Mouse (Mus musculus) heart, adult 11 months (tissue): ENCODE results near the gene Pecr.

Experiments used
- DNase-seq: peaks from one replicate; pipeline ENCODE4 v3.0.0; 2022

The Pecr gene

DNA sequence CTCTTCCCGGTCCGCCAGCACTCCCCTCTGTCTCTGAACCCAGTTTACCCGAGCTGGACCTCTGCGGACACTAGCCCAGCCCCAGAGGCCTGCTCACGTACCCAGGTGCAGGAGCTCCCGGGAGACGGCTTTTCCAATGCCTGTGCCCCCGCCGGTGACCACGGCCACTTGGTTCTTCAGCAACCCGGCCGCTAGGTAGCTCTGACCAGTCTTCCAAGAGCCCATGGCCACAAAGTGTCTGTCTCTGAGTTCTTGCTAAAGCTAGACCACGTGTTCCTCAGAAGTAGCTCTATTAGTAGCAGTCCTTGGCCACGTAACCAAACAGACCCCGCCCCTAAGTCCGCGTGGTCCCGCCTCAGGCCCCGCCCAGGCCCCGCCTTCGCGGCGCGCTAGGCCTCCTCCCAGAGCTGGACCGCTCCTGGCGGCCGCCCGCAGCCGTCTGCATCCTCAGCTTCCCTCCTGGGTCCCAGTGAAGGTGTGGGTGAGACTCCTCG, at the start of gene Pecr, which contains the start of gene Tmem169:
TSS of gene Pecr (minus strand) at position 323 of the 494 bp plus-strand sequence.
TSS of gene Tmem169 (plus strand) at position 378 of the 494 bp plus-strand sequence.
- DNase-seq, result peak; percentile 99

DNA sequence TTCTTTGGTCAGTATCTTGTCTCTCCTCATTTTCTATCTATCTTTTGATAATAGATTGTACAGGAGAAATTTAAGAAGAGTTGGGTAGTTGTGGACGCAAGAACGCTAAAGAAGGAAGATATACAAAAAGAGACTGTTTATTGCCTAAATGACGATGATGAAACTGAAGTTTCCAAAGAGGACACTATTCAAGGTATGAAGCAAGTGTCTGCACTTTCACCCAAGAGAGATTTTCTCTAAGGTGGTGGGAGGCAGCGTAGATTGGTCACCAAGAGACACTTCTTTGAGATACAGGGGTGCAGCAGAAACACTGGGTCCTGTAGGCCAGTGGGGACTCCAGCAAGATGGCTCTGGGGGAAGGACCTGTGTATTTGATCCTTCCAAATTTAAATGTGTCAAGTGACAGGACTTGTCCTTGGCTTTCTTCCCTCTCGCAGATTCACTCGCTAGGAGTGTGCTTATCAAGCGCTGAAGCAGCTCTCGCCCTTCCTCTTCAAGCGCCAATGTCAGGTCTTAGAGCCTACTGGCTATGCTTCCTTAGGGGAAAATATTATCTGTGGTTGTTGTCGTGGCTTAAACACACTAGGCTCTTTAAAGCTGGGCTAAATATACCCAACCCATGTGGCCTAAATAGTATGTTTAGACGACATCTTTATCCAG, 42.2 kb upstream of the Pecr start:
- DNase-seq, result peak; percentile 94

DNA sequence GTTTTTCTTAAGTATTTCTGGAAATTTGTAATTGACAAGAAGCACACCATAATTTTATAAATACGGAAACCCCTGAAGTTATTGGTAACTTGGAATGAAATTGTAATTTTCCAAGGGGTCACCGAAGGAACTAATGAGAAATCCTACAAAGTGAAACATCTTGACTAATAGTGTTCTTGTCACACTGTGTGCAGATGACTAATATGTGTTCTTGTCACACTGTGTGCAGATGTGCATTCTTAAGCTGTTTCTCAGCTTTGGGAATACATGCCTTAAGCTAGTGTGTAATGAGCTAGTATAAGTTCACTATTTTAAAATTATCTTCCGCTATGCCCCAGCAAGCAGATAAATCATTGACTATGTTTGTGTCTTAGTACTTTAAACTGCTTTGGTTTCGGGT, 39.1 kb upstream of the Pecr start:
- DNase-seq, result peak; percentile 2

DNA sequence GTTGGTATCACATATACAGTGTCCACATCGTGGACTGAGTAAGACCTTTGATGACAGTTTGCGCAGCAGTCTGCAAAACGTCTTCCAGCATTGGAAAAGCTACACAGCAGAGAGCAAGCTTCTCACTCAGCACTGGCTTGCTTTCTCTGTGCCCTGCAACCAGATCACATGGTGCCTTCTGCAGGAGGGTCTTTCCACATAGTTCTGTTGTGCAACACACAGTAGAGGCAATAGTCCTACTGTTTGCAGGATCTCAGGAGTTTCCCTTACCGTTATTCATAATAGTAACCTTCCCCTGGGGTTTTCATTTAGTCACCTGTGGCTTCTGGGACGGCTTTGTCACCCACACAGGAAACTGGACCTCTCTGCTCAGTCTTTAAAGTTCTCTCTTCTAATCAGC, 36.6 kb upstream of the Pecr start:
- peak; percentile 73 for DNase-seq

DNA sequence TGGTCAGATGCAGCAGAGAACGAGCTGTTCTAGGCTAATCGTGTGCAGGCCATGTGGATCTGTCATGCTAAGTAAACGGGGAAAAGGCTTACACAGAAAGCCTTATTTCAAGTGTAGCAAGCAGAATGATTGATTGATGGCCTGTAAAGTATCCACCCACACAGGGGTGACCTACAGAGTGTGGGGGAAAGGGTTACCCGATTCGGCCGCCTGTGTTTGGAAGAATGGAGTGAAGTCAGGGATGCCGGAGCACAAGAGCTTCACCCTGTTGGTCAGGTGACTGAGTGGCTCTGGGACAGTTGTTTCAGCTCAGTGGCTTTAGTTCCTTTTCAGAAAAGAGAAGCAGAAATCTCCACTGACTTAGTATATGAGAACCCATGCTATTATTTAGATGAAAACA, 32.8 kb upstream of the Pecr start:
- peak; percentile 71 for DNase-seq

GRCm38 (mm10) chr1:72316409-72316808, 32.3 kb upstream of the Pecr start:
- peak; percentile 42 for DNase-seq

DNA sequence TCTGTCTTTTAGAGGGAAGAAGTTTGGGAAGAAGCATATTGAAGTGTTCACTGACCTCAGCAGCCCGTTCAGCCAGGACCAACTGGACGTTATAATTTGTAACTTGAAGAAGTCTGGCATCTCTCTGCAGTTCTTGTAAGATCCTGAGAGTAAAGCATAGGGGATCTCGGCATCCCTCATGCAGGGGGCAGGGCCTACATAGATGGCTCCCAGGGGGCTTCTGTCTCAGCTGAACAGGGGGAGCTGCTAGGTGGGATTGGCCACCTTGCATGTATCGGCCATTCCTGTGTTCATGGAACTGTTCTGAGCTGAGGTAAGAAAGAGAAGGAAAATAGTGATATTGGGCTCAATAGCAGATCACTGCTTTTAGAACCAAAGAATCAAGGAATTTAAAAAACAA, 31.3 kb upstream of the Pecr start:
- peak; percentile 81 for DNase-seq

GRCm38 (mm10) chr1:72313399-72314039, 29.4 kb upstream of the Pecr start:
- DNase-seq, result peak; percentile 43

DNA sequence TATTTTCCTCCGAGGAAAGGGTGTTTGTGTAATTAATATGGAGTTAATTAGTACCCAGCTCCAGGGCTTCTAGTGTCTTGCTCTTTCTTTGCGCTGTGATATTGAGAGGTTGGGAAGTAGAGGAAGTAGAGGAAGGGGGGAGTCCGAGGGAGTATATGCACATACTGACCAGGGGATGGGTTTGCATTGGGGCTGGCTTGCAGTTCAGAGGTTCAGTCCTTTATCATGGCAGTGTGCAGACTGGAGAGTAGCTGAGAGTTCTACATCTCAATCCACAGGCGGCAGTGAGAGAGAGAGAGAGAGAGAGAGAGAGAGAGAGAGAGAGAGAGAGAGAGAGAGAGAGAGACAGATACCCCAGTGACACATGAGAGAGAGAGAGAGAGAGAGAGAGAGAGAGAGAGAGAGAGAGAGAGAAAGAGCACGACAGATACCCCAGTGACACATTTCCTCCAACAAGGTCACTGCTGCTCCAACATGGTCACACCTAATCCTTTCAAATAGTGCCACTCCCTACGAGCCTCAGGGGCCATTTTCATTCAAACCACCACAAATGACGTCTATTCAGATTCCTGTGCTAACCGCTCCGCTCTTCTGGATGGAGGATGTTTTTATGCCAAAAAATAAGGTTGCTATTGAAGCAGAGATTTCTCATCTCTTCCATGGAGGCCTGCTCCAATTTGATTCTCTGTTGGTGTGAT, 28.7 kb upstream of the Pecr start:
- no peak for DNase-seq

DNA sequence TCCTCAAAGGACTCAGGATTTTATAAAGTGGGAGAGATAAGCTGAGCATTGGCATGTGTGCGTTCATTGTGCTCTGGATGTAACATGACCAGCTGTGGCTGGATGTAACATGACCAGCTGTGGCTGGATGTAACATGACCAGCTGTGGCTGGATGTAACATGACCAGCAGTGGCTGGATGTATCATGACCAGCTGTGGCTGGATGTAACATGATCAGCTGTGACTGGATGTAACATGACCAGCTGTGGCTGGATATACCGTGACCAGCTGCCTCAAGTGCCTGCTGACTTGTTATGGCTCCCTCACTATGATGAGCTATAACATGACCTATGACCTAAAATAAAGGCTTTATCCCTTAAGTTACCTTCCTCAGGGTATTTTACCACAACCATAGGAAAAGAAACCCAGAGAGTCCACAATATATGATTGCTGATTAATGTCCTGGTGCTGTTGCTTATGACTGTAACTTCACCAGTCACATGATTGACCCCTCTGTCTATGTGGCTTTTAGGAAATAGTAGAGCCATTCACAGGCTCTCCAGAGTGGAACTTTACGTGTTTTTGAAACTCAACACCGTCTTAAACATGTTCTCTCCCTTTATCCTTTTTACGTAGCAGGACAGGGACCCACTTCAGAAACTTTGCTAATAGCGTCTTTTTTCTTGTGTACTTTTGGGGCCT, 25.8 kb upstream of the Pecr start:
- DNase-seq, result no peak

DNA sequence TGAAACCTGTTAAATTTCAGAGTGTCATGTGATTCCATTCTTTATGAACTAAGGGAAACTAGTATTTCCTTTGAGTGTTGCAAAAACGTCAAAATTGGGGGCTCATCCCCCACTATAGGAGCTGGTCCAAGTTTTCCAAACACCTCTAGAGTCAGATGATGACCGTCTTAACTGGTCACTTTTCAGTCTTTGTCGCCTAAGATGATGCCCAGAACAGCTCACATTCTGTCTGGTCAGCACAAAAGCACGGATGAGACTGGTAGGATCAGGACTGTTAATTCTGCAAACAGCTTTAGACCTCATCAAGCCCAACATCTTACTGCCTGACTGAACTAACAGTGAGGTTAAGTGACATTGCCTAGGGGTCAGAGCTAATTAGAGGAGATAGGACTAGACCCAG, 24.8 kb upstream of the Pecr start:
- no peak for DNase-seq

DNA sequence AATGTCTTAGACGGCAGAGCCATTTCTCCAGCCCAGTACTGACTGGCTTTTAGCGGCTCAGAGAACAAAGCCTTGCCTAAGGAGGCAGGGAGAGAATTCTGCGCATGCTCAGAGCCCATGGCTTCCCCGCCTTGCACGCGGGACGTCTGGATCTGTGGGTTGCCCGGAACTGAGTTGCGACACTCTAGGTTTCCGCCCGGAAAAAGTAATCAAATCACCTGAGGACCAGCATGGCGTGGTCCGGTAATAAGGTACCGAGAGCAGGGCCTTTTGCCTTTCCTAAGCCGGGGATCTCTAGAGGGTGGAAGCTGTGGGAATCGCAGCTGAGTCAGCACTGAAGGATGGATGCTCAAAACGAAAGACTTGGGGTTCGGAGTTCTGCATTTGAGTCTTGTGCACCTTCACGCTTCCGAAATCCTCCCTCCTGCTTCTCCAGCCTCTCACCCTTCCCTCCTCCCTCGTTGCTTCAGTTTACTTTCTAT, 23.2 kb upstream of the Pecr start, which contains the start of gene Xrcc5:
TSS of gene Xrcc5 (plus strand) at position 105 of the 482 bp plus-strand sequence.
- peak; percentile 99 for DNase-seq

DNA sequence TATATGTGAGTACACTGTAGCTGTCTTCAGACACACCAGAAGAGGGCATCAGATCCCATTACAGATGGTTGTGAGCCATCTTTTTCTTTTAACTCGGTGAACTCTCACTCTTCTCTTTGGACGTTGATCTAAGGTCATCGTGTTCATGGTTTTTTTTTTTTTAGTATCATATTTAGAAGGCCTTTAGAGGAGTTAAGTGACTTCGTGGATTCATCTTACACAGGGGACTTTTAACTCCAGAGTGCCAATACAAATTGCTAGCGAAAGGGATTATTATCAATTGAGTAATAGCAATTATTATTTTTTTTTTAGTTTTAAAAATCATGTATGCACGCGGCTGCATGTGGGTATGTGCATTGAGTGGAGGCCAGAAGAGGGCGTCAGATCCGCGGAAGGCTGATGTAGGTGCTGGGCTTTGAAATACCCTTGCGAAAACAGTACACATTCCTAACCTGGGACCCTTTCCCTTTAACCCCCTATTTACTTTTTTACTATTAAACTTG, 22.6 kb upstream of the Pecr start:
- DNase-seq, result no peak

DNA sequence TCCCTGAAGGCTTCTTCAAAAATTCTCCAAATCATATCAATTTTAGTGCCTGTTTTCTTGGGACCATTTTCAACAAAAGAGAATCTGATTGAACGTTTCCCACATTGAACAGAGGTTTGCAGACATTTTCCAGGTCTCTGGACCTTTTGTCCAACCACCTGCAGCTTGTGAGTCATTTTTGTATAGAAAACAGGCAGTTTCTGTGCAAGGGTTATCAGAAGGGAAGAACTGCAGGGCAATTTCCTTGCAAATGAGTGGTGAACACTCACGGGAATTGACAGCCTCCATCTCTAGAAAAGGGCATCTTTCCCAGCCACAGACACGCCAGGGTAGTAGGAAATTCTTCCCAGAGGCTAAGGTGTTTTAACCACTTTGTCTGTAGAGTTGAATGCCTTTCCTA, 22.1 kb upstream of the Pecr start:
- peak; percentile 56 for DNase-seq

DNA sequence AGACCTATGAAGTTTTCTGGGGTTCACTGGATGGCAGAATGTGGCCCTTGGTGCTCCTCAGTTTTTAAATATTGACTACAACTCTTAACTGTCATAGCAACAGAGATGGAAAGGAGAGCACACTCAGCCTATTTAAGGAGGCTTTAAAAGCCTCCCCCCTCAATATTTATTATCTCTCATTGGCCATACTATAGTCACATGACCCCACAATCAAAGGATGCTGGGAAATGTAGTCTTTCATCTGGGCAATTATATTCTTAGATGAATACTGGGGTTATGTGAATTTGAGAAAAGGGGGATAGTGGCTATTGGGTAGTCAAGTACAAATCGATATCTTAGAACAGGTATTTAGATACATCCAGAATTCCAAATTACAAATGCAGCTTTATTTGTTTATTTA, 17.7 kb upstream of the Pecr start:
- DNase-seq, result no peak

GRCm38 (mm10) chr1:72295746-72296145, 11.6 kb upstream of the Pecr start:
- DNase-seq, result no peak

DNA sequence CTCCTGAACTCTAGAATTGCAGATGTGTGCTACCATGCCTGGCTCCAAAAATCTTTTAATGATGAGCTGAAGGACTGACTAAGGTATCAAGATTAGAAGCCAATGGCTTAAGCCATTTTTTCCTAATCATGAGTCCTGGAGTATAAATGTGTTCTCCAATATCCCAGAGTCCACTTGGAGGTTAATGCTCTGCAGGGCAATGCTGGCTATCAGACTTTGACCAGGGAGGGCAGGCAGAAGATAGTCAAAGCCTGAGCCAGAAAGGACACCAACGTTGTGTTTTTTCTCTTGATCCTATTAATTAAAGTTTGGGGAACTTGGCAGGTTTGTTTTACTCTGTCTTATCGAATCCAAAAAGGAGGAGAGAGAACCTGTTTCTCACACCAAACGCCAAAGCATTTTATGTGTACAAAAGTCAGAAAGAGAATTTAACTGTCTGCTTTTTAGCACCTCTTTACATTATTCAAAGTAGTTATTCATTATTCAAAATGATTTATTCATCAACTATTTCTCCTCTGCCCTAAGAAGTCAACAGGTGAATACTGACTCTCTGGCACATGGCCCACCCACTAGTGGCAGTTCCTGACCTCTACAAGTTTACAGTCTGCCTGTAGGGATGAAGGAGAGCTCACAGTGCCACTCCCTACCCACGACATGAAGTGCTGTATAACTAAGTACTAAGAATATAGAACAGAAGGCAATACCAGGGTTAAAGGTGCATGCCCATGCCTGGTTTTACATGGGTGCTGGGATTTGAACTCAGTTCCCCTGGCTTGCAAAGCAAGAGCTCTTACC, 10.0 kb upstream of the Pecr start:
- DNase-seq, result no peak

DNA sequence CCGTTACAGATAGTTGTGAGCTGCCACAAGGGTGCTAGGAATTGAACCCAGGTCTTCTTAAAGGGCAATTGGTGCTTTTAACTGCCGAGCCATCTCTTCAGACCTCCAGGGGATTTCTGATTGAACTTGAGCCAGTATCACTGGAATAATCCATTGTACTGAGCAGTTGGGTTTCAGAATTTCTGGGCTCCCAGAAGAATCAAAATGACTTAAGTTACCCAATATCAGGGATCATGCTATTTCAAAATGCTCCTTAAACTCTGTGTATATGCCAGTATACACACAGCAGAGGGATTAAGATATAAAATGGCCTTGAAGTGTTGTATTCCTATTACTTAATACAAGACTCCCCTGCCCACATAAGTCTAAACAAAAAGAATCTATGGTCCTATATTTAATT, 7.8 kb upstream of the Pecr start:
- DNase-seq, result no peak

DNA sequence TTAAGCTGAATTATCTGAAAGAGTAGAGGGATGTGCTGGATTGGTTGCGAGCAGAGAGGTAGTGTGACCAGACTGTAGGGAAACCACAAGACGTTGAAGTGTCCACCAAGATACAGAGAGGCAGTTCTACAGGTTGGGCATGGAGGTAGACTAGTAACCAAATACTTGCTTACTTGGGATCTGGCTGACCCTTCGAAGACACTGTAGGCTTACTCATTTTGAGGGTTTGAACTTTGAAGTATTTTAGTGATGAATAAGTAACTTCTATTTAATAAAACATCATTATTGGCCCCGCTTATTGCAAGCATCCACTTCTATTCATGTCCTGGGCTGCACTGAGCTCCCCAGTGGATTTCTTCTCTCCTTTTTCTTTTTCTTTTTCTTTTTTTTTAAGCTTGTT, 7.3 kb upstream of the Pecr start:
- no peak for DNase-seq

DNA sequence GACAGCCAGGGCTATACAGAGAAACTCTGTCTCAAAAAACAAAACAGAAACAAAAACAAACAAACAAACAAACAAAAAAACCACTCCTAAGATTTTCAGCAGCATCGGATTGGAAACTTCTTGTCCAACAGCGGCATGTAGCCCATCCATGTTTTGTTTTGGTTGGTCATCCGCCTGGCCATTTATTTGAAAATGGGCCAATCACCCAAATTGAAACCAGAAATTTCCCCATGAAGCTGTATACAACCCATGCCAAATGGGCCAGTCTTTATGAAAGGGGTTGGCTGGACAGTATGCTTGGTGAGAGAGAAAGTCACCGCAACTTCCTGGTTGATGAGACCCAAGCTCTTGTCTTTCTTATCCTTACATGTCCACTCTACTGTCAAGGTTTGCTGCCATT, 6.8 kb upstream of the Pecr start:
- no peak for DNase-seq

DNA sequence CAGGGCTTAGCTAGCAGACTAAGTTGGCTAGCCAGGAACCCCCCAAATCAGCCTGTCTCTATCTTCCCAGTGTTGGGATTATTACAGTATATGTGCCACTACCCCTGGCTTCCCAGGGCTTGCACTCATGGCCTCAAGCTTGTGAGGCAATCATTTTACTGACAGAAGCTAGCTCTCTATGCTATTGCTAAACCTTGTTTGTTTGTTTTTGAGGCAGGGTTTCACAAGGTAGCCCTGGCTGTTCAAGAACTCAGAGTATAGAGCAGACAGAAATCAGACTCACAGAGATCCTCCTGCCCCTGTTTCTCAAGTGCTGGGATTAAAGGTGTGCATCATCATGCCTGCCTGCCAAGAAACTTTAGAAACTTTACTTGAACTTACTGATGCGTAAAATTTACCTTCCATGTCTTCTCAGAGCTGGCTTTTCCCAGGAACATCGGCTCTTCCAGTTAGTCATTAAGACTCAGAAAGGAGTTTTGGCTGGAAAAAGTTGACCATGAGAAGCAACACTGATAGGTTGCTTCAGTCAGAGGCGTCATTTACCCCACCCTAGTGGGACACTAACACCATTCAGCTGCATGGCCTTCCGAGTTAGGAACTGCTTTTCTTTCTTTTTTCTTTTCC, 4.5 kb upstream of the Pecr start:
- DNase-seq, result no peak

GRCm38 (mm10) chr1:72287893-72288292, 3.8 kb upstream of the Pecr start:
- no peak for DNase-seq
